9 mouse cellular contexts compared by ENCODE assay signal in the genomic region with DNA sequence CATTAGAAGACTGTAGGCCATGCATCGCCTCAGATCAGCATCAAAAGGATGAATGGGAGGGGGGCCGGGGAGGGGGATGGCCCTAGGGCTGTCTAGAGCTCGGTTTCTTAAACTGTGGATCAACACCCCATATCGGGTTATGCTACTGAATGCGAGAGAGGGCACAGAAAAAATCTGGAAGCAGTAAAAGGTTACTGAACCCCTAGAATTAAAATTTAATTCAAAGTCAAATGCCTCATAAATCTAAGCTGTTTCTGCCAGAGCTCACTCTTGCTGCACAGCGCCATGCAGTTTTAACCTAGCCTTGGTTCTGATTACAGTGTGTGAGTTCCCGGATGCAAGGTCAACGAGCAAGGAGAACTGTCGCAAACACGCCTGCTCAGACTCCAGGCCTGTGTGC. TPM values are rescaled to one million over a fixed set of nuclear protein-coding genes. Genes with fewer than 3 reads are reported as not detected.
DNase-seq lines count a peak whose midpoint lies in the region; ATAC-seq and TF ChIP-seq lines count a peak whose summit lies in the region.
"Had no signal": no experiment of that assay in that cellular context is flagged by ENCODE, and none has a peak within 500 bp of the region (broad histone marks: within the 10 kb centered on the region; RNA-seq: fewer than 3 reads in every experiment).

No protein-coding gene starts in this region.

- no peaks in the 10 kb centered on the region for H3K9me3 ChIP-seq in forebrain, embryonic 13.5 days (replicated peaks)
- no peaks in the 10 kb centered on the region for H3K9me3 ChIP-seq in forebrain, embryonic 16.5 days (ENCODE audit: control insufficient read depth, low read length)
- H3K9me3 ChIP-seq in E14TG2a.4 (ENCODE audit: low read length): peaks cover 7% of the 10 kb centered on the region
- H3K9me3 ChIP-seq in embryonic facial prominence, embryonic 10.5 days: no peaks in the 10 kb centered on the region

- no peak for TF ChIP-seq CTCF in E14TG2a.4 (conservative IDR thresholded peaks at IDR 0.05; ENCODE audit: low read length)

- H3K27ac ChIP-seq in forebrain, embryonic 13.5 days: no peak overlapping the region
- H3K27ac ChIP-seq in forebrain, embryonic 16.5 days (ENCODE audit: low read length): no peak overlapping the region
- H3K27ac ChIP-seq in embryonic facial prominence, embryonic 10.5 days (replicated peaks): peak overlapping the region; percentile 76

- DNase-seq in embryonic facial prominence, embryonic 10.5 days (ENCODE audit: low spot score): peak; percentile 80
- peak; percentile 41 to 54 for DNase-seq in kidney, postnatal 36 days
- no peak for DNase-seq in left cerebral cortex, adult 11 months (ENCODE audit: low spot score)
- no peak for DNase-seq in urinary bladder, postnatal 4 days (ENCODE audit: low spot score in 2 of 2)
- DNase-seq in testis, postnatal 14 days (ENCODE audit: low spot score): no peak

- ATAC-seq in forebrain, embryonic 13.5 days: no peak
- ATAC-seq in forebrain, embryonic 16.5 days: no peak

- no peaks in the 10 kb centered on the region for H3K36me3 ChIP-seq in forebrain, embryonic 13.5 days (ENCODE audit: poor library complexity, severe bottlenecking)
- H3K36me3 ChIP-seq in forebrain, embryonic 16.5 days (ENCODE audit: control insufficient read depth, insufficient read depth): no peaks in the 10 kb centered on the region
- no peaks in the 10 kb centered on the region for H3K36me3 ChIP-seq in E14TG2a.4 (ENCODE audit: insufficient read depth, low read length)
- H3K36me3 ChIP-seq in embryonic facial prominence, embryonic 10.5 days (replicated peaks): no peaks in the 10 kb centered on the region

- H3K27me3 ChIP-seq in forebrain, embryonic 13.5 days: no peaks in the 10 kb centered on the region
- no peaks in the 10 kb centered on the region for H3K27me3 ChIP-seq in forebrain, embryonic 16.5 days (replicated peaks; ENCODE audit: control insufficient read depth, insufficient read depth, low read length)
- H3K27me3 ChIP-seq in E14TG2a.4 (ENCODE audit: insufficient read depth, low read length): no peaks in the 10 kb centered on the region
- no peaks in the 10 kb centered on the region for H3K27me3 ChIP-seq in embryonic facial prominence, embryonic 10.5 days (replicated peaks; ENCODE audit: low read depth, poor library complexity, severe bottlenecking)

- 0 out of 2 replicates have a peak, but pooled peaks cover 5% of the 10 kb centered on the region for H3K4me1 ChIP-seq in forebrain, embryonic 13.5 days
- no peaks in the 10 kb centered on the region for H3K4me1 ChIP-seq in forebrain, embryonic 16.5 days (replicated peaks; ENCODE audit: control insufficient read depth, insufficient read depth, low read length)
- peaks cover 43% of the 10 kb centered on the region for H3K4me1 ChIP-seq in E14TG2a.4 (replicated peaks; ENCODE audit: low read depth, low read length)
- H3K4me1 ChIP-seq in embryonic facial prominence, embryonic 10.5 days: peaks cover 20% of the 10 kb centered on the region

- 66% methylated on average over 10 of the region's 10 CpGs for WGBS in forebrain, embryonic 13.5 days
- 59% methylated on average over 10 of the region's 10 CpGs for WGBS in forebrain, embryonic 16.5 days
- 28% methylated on average over 10 of the region's 10 CpGs for WGBS in embryonic facial prominence, embryonic 10.5 days

- 0 out of 2 replicates have a peak overlapping the region, but pooled peaks have one; percentile 5 for H3K9ac ChIP-seq in forebrain, embryonic 13.5 days
- H3K9ac ChIP-seq in forebrain, embryonic 16.5 days (replicated peaks; ENCODE audit: low read depth, low read length): no peak overlapping the region

- no peak overlapping the region for H3K4me2 ChIP-seq in forebrain, embryonic 13.5 days
- H3K4me2 ChIP-seq in forebrain, embryonic 16.5 days (ENCODE audit: low read length): no peak overlapping the region

- H3K4me3 ChIP-seq in forebrain, embryonic 13.5 days: no peak overlapping the region
- no peak overlapping the region for H3K4me3 ChIP-seq in forebrain, embryonic 16.5 days (replicated peaks; ENCODE audit: low read length)
- peak overlapping the region; percentile 26 for H3K4me3 ChIP-seq in E14TG2a.4 (replicated peaks; ENCODE audit: low read length)
- no peak overlapping the region for H3K4me3 ChIP-seq in embryonic facial prominence, embryonic 10.5 days
- H3K4me3 ChIP-seq: myocyte had no signal

RNA-seq across cellular contexts. Expression of a gene that starts 34.3 kb away (rescaled TPM):
- polyA plus RNA-seq in forebrain, embryonic 13.5 days (2015; fragmentation: Nextera tagmentation; extraction: Ambion mirVana): 21.7 and 23.6 TPM in 2 replicates
- polyA plus RNA-seq in forebrain, embryonic 16.5 days (2015; fragmentation: Nextera tagmentation; extraction: Ambion mirVana): 21.6 and 22.0 TPM in 2 replicates
- polyA plus RNA-seq in embryonic facial prominence, embryonic 10.5 days (2016; fragmentation: Nextera tagmentation; extraction: Ambion mirVana): 15.7 and 16.6 TPM in 2 replicates

Comparison
In these comparisons a context has a peak if more than half of its experiments do, and no peak if none do; other contexts are left out.
1. DNase-seq: peak in embryonic facial prominence, embryonic 10.5 days (single experiment) and kidney, postnatal 36 days (2 of 2); none in left cerebral cortex, adult 11 months (single experiment), urinary bladder, postnatal 4 days (0 of 2) and testis, postnatal 14 days (single experiment).